Mouse (Mus musculus) liver, adult 10 weeks (tissue): ENCODE measurements around the gene Adap2. TPM values are rescaled to one million over a fixed set of nuclear protein-coding genes. Genes with fewer than 3 reads are reported as not detected.

ENCODE experiments used
- polyA plus RNA-seq: library from polyadenylated mRNA; stranded (reverse); fragments of 350-450 nt; fragmentation: Illumina TruSeq; extraction: RNeasy Lipid Tissue Mini Kit (QIAGEN cat#74804); gene quantifications from one replicate; pipeline ENCODE4 v1.2.3, GENCODE M21; 2014; ENCODE audit warnings: low read depth, low replicate concordance

Adap2 gene
- 11.0 TPM for polyA plus RNA-seq

GRCm38 (mm10) chr11:80153857-80154495 lies at the start of gene Adap2:
TSS of gene Adap2 (plus strand) at chr11:80154105.

GRCm38 (mm10) chr11:80141825-80142521 lies 11.9 kb upstream of the Adap2 start, which contains the start of gene Tefm:
TSS of gene Tefm (minus strand) at chr11:80142175.

GRCm38 (mm10) chr11:80183705-80184255 lies 29.9 kb downstream of the Adap2 start, which contains the start of gene Rnf135:
TSS of gene Rnf135 (plus strand) at chr11:80183851.

DNA sequence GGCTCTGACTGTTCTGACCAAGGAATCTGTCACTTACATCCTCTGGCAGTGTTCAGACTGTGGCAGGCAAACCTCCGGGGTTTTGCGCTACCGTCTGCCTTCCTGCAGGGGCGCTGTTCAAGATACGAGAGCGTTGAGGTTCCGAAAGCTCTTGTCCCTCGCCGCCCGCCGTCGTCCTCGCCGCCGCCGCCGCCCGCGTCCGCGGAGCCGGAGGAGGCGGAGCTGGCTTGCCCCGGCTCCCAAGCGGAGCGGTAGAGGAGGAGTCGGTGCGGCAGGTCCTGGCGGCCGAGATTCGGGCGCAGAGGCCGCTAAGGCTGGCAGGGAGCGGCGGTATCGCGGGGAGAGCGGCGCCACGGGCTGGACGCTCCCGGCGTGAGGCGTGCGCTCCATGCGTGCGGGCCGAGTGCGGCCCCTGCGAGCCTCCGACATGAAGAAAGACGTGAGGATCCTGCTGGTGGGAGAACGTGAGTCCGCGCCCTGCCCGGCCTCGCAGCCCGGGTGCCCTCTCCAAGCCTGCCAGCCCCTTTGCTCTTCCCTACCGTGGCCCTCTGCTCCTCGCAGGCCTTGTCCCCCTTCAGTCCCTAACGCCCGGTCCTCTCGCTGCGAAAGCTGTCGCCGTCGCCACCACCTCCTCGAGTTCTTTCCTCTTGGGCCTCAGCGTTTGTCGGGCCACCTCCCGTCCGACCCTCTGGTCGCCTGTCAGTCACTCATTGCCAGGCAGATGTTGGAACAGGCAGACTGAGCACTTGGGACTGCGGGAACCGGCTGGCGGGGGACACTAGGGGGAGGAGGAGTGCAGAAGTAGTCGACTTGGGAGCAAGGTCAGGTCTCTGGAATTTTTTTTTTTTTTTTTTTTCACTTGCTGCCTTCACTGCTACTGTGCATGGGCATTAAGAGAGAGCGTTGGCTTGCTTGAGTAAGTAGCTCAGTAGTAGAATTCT lies 55.2 kb downstream of the Adap2 start, which contains the start of gene Rhot1:
Rhot1 (plus strand) TSS at position 160 of the 941 bp plus-strand sequence.

Other genes starting within 250 kb of the Adap2 start
- gene Utp6, start 191.7 kb upstream of the Adap2 start, polyA plus RNA-seq: 24.3 TPM
- gene Suz12, start 161.0 kb upstream of the Adap2 start, polyA plus RNA-seq: 36.8 TPM
- gene Crlf3, start 73.1 kb upstream of the Adap2 start, polyA plus RNA-seq: 8.9 TPM
- 1.7 TPM for gene Atad5, start 64.7 kb upstream of the Adap2 start, polyA plus RNA-seq
- gene Tefm, start 11.9 kb upstream of the Adap2 start, polyA plus RNA-seq: 22.6 TPM
- 8.7 TPM for gene Rnf135, start 29.7 kb downstream of the Adap2 start, polyA plus RNA-seq
- 58.1 TPM for gene Rhot1, start 54.9 kb downstream of the Adap2 start, polyA plus RNA-seq
- gene Rhbdl3, start 146.8 kb downstream of the Adap2 start, polyA plus RNA-seq: not detected
- gene 5730455P16Rik, start 223.9 kb downstream of the Adap2 start, polyA plus RNA-seq: 14.5 TPM
- gene Zfp207, start 229.2 kb downstream of the Adap2 start, polyA plus RNA-seq: 132 TPM